Mouse (Mus musculus) cerebellum, adult 9-10 months (tissue): ENCODE data around the gene Zfp568.
A peak's percentile ranks its signal among the peaks of the same experiment; 100 is the strongest.
"Not testable (repeated sequence)": the region's sequence is repeated elsewhere in the genome, so short reads cannot be mapped to it uniquely, and the experiment has no call there.

Experiments used
- DNase-seq: peaks from one replicate; pipeline ENCODE4 v3.0.0; 2022

The Zfp568 gene

GRCm38 (mm10) chr7:29983690-29984380, at the start of gene Zfp568:
Gene Zfp568, plus strand, starts transcription at chr7:29983955.
- peak; percentile 92 for DNase-seq

- no peak for DNase-seq
Observed at GRCm38 (mm10) chr7:29938856-29939255, 44.9 kb upstream of the Zfp568 start.

- no peak for DNase-seq
Observed at GRCm38 (mm10) chr7:29941027-29941426, 42.7 kb upstream of the Zfp568 start.

- DNase-seq: no peak
Observed at GRCm38 (mm10) chr7:29942740-29943139, 41.0 kb upstream of the Zfp568 start.

- DNase-seq: no peak
Observed at GRCm38 (mm10) chr7:29943720-29944119, 40.0 kb upstream of the Zfp568 start.

- no peak for DNase-seq
Observed at GRCm38 (mm10) chr7:29944201-29944600, 39.6 kb upstream of the Zfp568 start.

GRCm38 (mm10) chr7:29953086-29953485, 30.7 kb upstream of the Zfp568 start:
- no peak for DNase-seq

GRCm38 (mm10) chr7:29953513-29954401, 30.0 kb upstream of the Zfp568 start, which contains the start of gene Zfp74:
Gene Zfp74, minus strand, starts transcription at chr7:29954089.
- peak; percentile 80 for DNase-seq

- DNase-seq: peak; percentile 50
Observed at GRCm38 (mm10) chr7:29954731-29955130, 29.0 kb upstream of the Zfp568 start.

- DNase-seq: no peak
Observed at GRCm38 (mm10) chr7:29956257-29956656, 27.5 kb upstream of the Zfp568 start.

GRCm38 (mm10) chr7:29958125-29958724, 25.5 kb upstream of the Zfp568 start:
- no peak for DNase-seq

- no peak for DNase-seq
Observed at GRCm38 (mm10) chr7:29959004-29959403, 24.8 kb upstream of the Zfp568 start.

GRCm38 (mm10) chr7:29965115-29965810, 18.5 kb upstream of the Zfp568 start:
- not testable (repeated sequence) for DNase-seq

GRCm38 (mm10) chr7:29970686-29971085, 13.1 kb upstream of the Zfp568 start:
- no peak for DNase-seq

- no peak for DNase-seq
Observed at GRCm38 (mm10) chr7:29980761-29981160, 3.0 kb upstream of the Zfp568 start.

GRCm38 (mm10) chr7:29981455-29981854, 2.3 kb upstream of the Zfp568 start:
- DNase-seq: no peak

GRCm38 (mm10) chr7:29981860-29982259, 1.9 kb upstream of the Zfp568 start:
- DNase-seq: no peak

GRCm38 (mm10) chr7:29982341-29982740, 1.4 kb upstream of the Zfp568 start:
- DNase-seq: no peak

- no peak for DNase-seq
Observed at GRCm38 (mm10) chr7:29982931-29983330, 824 bp upstream of the Zfp568 start.

GRCm38 (mm10) chr7:29983340-29983689, 440 bp upstream of the Zfp568 start:
- no peak for DNase-seq

- DNase-seq: no peak
Observed at GRCm38 (mm10) chr7:29986101-29986500, 2.3 kb downstream of the Zfp568 start.

- no peak for DNase-seq
Observed at GRCm38 (mm10) chr7:29987551-29987950, 3.8 kb downstream of the Zfp568 start.

GRCm38 (mm10) chr7:29989031-29989430, 5.3 kb downstream of the Zfp568 start:
- no peak for DNase-seq
